Mouse (Mus musculus) lung, adult 18-20 months (tissue): ENCODE results near the gene Nectin2.
"Not testable (repeated sequence)": the region's sequence is repeated elsewhere in the genome, so short reads cannot be mapped to it uniquely, and the experiment has no call there.

Source experiments
- DNase-seq, 2 experiments: peaks; one replicate each; pipeline ENCODE4 v3.0.0; 2022; ENCODE audit warnings: mixed read lengths in 2 of 2

Gene Nectin2

DNA sequence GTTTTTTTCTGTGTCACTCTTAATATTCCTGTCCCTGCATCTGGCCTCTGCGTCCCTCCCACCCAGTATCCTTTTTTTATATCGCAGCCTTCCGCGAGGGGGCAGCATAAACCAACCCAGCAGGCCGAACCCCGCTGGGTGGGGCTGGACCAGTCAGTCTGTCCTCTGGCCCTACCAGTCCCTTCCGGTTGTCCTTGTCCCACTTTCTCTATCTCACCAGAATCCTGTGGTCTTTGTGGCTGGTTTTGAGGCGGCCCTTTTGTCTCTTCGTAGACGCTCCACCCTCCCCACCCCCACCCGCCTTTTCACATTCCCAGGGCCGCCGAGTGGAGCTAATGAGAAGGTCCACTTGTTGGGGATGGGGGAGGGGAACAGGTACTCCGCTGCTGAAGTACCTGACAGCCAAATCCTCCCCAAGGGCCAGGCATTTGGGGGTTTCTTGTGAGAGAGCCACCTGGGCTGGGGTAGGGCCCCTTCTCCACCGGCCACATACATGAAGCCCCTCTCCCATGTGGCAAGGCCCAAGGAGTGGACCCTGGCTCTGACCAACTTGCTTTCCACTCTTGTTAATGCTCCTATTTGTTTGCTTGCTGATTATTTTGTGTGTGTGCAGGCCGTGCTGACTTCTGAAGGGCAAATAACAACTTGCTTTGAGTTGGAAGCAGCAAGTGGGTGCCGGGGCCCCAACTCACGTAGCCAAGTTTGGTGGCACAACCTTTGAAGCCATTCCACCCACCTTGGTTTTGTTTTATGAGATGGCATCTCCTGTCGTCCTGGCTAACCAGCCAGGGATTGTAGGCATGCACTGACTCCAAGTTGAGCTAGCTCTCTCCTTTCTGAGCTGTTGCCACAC is at the start of gene Nectin2:
Gene Nectin2, minus strand, starts transcription at position 267 of the 853 bp plus-strand sequence.
- DNase-seq = peak; percentile 91 to 94

DNA sequence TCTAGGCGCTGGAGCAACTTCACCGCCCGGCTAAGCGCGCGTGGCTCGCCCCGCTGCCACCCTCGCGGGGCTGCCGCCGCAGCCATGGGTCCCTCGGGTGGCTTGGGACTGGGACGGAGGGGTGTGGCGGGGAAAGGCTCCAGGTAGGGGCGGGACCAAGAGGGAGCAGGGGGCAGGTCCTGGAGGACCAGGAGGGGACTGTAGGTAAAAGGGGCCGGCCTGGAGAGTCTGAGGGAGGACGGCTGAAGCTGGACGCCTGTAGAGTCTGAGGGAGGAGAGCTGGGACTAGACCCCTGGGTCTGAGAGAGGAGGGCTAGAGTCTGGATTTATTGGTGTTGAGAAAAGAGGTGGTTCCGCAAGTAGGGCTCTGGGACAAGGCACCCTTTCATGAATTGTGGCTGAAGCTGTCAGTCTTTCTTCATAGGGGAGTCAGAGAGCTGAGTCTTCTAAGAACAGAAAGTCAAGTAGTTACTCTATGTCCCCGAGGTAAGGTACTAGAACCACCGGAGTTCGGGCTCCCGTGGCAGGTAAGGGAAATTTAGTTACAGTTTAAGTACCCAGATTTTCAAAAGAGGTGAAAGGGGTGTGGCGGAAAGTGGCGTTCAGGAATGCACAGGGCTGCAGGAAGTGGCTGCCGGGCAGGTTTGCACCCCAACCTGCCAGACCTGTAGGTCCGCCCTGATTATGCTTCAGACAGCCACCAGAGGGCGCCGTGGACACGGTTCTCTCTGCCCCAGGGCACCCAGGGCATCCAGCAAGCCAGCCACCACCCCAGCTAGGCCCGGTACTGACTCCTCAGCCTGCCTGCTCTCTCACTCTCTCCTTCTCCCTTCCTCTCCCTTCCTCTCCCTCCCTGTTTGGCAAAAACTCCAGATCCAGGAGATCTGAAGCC is 46.7 kb upstream of the Nectin2 start, which contains the start of gene Cblc:
Gene Cblc, minus strand, starts transcription at position 113 of the 892 bp plus-strand sequence.
- DNase-seq = peak; percentile 92 to 94

DNA sequence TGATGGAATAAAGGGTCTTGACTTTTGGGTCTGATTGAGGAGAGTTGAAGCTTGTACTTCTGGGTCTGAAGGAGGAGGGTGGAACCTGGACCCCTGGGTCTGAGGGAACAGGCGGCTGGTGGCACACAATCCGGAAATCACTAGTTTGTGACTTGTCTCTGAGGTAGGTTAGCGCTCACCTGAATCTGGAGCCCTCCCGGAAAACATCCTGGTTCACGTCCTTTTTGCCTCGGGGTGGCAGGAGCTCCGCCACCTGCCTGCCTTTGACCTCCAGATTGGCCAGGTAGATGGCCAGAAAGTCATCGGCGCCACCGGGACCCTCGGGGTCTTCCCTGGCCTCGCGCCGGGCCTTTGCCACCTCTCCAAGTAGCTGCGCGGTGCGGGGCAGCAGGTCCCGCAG is 46.0 kb upstream of the Nectin2 start:
- no peak for DNase-seq

DNA sequence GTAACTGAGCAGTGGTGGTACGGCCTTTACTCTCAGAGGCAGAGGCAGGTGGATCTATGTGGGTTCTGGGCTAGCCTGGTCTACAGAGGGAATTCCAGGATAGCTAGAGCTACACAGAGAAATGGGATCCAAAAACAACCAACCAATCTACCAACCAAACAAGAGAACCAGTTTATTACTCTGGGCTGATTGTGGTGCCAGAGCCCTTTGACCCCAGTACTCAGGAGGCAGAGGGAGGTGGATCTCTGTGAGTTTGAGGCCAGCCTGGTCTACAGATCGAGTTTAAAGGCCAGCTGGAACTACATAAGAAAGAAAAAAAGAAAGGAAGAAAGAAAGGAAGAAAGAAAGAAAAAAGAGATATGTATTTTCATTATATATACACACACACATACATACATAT is 45.0 kb upstream of the Nectin2 start:
- DNase-seq = no peak

DNA sequence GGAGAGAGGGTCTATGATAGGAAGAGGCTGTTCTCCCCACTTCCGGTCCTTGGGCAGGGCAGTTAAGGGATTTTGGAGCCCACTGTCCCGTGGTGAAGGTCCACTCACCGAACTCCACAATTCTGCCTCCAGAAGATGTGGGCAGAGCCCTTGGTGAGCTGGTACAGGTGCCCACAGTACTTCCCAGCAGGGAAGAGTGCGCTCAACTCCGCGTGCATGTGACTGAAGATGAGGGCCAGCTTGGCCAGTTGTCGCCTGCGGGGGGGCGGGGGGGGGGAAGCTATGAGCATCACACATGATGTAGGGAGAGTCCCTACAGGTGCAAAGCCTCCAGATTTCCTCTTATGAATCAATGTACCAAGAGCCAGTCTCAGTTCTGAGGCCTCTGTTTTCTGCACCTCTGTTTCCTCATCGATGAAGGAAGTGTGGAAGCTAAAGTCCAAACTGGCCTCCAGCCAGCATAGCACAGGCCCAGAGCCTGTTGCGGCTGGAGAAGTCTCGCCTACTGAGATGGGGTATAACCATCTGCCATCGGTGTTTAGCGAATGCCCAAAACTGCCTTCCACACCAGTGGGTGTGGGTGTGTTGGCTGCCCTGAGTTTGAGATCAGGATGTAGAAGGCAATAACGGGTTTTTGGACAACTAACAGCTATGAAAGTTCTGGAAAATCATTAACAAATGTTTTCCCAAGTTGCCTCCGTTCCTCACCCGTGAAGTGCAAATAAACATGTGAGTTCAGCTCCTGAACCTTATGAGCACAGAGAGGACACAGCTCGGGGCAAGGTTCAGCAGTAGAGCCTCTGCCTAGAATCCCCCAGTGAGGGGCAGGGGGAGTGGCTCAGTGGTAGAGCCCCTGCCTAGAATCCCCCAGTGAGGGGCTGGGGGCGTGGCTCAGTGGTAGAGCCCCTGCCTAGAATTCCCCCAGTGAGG is 42.7 kb upstream of the Nectin2 start:
- no peak for DNase-seq

DNA sequence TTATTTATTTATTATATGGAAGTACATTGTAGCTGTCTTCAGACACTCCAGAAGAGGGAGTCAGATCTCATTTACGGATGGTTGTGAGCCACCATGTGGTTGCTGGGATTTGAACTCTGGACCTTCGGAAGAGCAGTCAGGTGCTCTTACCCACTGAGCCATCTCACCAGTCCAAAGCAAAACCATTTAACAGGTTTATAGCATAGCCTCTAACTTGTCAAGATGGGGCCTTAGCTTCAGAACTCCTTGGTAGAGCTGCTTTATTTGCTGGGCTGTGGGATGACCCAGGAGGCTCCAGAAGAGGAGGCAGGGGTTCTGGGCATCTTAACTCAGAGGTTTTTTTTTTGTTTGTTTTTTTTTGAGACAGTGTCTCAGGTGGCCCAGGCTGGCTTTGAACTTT is 41.2 kb upstream of the Nectin2 start:
- not testable (repeated sequence) for DNase-seq

DNA sequence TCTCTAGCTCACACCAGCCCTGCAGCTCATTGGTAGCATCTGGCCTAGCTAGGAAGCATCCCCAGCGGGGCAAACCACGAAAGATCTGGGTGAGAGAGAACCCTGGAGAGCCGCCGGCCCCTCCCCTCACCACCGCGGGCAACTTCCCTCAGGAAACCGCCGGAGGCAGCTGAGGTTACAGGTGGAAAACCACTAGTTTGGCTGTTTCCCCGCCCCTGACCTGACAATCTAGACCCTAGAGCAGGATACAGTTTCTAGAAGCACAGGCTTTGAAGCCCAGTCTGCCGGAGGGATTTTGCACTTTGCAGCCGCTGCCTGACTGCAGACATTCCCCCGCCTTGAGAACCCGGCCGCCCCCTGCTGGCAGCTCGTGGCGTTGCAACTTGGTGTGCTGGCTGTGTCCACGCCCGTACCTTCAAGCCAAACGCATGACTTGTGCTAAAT is 39.6 kb upstream of the Nectin2 start:
- DNase-seq = peak; percentile 84 to 89

DNA sequence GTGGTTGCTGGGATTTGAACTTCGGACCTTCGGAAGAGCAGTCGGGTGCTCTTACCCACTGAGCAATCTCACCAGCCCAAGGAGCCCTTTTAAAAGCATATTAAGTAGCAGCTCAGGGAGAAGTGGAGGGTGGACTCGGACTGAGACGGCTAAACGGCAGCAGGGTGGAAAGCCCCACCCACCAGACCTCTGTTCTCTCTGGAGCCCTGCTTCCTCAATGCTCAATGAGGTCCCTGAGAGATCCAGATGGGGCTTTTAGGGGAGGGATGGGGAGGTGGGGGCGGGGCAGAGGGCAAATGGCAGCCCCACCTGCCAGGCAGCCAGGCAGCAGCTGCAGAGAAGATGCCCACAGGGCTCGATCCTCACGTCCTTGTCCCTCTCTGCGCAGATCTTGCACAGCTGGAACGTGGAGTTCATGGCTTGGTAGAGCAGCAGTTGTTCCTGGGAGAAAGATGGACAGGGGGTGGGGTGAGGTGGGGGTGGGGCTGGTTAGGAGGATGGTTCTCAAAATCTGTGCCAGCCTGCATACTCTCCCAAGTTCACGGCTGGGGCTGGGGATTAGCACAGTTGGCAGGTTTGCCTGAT is 35.7 kb upstream of the Nectin2 start:
- no peak for DNase-seq

DNA sequence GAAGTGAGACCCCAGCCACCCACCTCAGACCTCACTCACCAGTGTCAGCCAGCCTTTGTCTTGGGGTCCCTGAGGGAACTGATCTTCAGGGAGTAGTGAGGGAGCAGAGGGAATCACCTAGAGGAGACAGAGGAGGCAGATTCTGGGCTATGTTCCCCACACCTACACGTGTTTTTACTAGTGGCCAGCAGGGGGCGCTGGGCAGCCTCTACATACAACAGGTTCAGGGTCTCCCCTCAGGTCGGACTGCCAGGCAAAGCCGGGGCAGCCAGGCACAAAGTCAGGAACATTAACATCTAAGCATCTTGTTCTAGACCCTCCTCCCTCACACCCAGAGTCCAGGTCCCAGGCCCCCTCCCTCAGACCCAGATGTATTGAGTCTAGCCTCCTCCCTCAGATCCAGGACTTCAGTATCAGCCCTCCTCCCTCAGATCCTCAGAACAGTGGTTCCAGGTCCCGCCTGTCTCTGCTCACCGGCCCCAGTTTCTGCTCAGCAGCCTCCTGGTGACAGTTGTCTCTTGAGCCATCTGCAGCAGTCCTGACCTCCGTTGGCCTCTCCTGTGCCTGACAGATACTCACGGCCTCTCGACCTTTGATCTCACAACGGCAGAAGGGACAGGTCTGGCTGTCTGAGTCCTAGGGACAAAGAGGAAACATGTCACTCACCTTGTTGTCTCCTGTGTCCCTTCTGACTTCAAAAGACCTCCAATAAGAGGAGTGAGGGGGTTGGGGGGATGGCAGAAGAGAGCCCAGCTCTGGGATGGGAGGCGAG is 34.7 kb upstream of the Nectin2 start:
- no peak for DNase-seq

DNA sequence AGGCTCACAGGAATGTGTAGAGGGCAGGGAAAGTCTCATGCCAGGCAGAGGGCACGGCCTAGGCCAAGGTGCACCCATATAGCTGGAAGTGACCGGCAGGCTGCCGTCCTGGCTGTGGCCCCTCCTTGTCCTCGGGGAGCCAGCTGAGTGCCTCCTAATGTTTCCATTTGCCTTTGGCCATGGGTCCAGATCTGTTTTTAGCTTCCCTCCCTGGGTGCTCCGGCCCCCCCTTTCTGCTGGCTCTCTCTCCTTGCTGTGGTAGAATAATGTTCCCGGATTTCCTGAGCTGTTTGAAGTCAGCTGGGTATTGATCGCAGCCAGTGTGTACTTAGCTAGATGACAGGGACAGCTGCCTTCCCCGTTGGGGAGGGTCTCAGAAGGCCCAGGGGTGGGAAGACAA is 33.3 kb upstream of the Nectin2 start:
- DNase-seq = peak; percentile 73 to 77

DNA sequence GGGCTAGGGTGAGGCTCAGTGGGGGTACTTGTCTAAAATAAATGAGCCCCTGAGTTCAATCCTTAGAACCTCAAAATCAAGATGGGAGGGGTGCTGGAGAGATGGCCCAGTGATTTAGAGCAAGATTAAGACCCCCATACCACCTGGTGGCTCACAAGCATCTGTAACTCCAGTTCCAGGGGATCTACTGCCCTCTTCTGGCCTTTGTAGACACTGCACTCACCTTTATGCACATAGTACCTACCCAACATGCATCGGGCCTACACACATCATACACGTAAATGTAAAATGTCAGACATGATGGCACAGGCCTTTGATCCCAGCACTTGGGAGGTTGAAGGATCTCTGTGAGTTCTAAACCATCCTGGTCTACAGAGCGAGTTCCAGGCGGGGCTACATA is 32.4 kb upstream of the Nectin2 start:
- peak in 1 of 2 experiments; percentile 54 for DNase-seq

DNA sequence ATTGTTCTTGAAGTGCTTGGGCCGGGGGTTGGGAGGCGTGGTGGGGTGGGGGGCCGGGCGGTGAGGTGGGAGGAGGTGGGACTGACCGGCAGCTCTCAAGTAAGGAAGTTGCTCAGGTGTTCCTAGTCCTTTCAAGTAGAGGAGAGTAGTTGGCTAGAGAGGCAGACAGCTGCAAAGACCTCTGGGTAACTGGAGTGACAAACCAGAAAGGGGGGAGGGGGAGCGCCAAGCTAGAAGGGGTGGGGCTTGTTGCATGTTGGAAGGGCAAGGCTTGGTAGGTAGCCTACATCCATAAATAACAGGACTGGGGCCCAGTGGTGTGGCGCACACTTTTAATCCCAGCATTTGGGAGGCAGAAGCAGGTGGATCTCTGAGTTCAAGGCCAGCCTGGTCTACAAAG is 31.5 kb upstream of the Nectin2 start:
- no peak for DNase-seq

DNA sequence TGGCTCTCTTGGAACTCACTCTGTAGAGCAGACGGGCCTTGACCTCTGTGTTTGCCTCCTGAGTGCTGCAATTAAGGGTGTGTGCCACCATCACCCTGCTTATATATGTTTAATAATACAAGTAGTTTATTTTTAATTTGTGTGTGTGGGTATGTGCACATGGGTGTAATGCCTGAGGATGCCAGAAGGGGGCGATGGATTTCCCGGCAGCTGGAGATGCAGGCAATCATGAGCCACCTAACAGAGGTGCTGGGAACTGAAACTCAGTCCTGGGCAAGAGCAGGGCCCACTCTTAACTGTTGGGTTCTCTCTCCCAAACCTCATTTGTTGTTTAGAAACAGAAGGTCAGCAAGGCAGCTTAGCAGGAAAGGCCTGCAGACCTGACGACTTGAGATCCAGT is 29.6 kb upstream of the Nectin2 start:
- DNase-seq = no peak

DNA sequence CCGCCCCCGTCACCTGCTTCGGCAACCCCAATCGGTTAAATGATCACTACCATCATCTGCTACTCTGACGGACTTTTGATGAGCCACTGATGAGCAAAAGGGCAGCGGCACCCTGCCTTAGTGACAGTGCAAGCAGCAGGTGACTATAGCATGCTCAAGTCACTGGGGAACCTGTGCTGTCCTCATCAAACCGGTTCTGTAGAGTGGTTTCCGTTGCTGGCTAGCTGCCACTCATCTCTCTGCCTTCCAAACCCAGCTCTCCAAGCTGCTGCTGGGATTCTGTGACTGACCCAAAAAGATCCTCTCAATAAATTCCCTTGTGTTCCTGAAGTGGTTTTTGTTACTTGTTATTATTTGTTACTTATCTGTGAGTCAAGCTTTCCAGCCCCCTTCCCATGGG is 28.4 kb upstream of the Nectin2 start:
- peak; percentile 84 to 90 for DNase-seq

DNA sequence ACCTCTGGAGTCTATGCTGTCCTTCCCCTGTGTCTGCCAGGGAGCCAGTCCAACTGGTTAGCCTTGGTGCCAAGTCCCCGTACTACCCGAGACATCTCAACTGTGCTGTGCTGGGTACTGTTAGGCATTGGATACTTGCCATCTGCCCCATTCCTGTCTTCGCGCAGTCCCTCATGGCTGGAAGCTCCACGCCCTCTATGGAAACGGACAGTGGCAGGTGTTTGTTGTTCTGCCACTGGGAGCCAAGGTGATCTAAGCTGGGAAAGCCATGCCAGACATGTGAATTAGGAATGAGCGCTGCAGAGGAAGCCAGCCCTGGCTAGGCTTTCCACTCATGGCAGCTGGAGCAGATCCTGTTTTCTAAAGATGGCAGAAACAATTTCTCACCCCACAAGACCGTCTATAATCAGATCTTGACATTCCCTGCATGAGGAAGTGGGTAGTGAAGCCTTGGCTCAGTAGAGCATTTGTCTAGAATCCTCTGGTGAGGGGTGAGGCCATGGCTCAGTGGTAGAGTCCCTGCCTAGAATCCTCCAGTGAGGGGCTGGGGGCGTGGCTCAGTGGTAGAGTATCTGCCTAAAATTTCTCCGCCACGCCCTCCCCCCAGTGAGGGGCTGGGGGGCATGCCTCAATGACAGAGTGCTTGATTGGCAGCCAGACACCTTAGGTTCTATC is 26.9 kb upstream of the Nectin2 start:
- DNase-seq = peak; percentile 31 to 51

DNA sequence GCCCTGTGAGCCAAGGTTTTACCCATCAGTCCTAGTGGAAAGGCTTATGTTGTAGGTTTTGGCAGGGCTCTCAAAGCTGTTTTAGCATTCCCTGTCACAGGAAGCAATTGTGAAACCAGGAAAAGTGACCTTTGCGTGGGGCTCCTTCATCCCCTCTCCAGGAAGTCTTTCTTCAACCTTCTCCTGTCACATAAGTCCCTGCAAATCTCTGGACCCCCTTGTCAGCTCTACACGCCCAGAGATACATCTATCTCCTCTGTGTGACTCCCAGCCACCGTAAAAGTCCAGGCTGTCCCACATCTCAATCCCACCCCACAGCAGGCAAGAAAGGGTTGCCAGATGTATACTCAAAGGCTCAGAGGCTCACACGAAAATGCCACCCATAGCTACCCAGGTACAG is 21.4 kb upstream of the Nectin2 start:
- DNase-seq = no peak

DNA sequence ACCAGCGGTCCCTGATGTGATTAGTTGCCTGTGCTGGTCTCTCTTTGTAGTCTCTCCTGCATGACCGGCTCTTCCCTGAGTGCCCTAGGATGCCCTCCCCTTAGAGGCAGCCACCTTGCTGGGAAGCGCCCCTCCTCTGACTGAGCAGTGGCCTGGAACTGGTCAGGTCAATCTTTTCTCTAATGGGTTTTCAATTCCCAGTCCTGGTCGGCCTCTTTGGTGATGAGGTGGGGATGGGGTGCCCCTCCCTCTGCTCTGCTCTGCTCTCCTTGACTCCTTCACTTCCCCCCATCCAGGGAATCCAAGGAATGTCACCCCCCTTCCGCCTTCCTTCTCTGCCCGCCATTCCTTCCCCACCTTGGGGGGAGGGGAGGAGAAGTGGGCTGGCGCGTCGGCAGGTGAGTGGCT is 20.7 kb upstream of the Nectin2 start, which contains the start of gene Bcam:
Gene Bcam, minus strand, starts transcription at position 33 of the 408 bp plus-strand sequence.
- DNase-seq = peak; percentile 78 to 86

DNA sequence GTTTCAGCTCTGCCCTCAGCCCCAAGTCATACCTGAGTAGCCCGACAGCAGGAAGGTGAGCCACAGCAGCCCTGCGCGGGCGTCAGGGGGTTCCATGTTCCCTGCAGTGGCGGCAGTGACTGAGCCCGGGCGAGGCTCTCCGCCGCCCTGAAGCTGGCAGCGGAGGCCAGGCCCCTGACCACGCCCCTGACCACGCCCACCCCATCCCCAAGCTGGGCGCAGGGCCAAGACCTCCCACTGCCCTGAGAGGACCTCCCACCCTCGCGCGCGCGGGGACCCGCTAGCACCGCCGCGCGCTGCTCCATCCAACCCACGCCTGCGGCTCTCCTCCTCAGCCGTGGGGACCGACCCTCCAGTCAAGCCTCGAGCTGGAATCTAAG is 20.1 kb upstream of the Nectin2 start:
- DNase-seq = peak; percentile 91 to 93

DNA sequence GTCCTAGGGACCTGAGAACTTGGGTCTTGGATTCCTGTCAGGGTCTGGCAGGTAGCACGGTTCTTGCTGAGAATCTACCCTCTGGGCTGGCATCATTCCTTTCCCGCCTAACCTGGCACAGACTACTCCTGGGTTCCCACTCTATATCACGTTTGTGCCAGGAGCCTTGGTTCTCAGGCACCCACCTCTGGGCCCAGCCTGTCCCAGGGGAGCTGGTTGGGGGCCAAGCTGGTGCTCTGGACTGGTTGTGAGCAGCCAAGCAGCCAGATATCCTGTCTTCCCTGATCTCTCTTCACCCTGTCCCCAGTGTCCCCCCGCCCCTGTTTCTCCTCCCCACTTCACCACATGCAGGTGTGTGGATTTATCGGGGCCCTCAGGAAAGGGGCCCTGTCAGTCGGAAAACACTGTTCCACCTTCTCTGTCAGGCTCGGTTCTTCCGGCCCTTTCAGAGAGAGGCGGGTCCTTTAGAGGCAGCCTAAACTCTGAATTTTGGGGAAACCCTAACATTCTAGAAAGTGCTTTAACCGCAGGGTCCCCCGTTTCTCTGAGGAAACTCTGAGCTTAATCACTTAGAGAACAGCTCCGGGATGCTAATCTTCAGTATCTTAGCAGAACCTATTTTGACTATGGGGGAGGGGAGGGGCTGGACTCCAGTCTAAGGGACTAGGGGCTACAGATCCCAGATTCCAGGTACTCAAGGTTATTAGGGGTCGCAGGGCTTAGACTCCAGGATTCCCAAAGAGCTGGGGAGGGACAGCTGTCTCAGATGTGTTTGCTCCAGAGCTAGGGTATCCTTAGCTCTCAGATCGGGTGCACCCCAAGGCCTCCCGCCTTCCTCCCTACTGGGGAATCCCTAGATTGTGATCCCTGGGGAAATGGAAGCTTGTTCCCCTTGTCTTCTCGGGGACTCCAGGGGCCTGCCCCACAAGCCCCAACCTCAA is 19.4 kb upstream of the Nectin2 start:
- DNase-seq = no peak
